Mouse (Mus musculus): ENCODE data around the gene Cdc42ep1.
"Not testable (repeated sequence)": the region's sequence is repeated elsewhere in the genome, so short reads cannot be mapped to it uniquely, and the experiment has no call there.

Cdc42ep1 gene

GRCm38 (mm10) chr15:78829636-78830035 is 12.8 kb upstream of the Cdc42ep1 start:
- in situ Hi-C loops (cut with MseI, MboI): no loop called here

- in situ Hi-C loops (cut with MseI, MboI): no loop called here
Observed at GRCm38 (mm10) chr15:78830742-78831719, 11.4 kb upstream of the Cdc42ep1 start.

- in situ Hi-C loops (cut with MseI, MboI): no loop called here
Observed at GRCm38 (mm10) chr15:78831720-78832657, 10.4 kb upstream of the Cdc42ep1 start.

GRCm38 (mm10) chr15:78832701-78833123 is 9.7 kb upstream of the Cdc42ep1 start:
- in situ Hi-C loops (cut with MseI, MboI): no loop called here

GRCm38 (mm10) chr15:78833582-78833981 is 8.8 kb upstream of the Cdc42ep1 start:
- in situ Hi-C loops (cut with MseI, MboI): no loop called here

- in situ Hi-C loops (cut with MseI, MboI): no loop called here
Observed at GRCm38 (mm10) chr15:78834233-78835005, 8.0 kb upstream of the Cdc42ep1 start.

GRCm38 (mm10) chr15:78835200-78836085 is 7.0 kb upstream of the Cdc42ep1 start:
- in situ Hi-C loops (cut with MseI, MboI): no loop called here

- in situ Hi-C loops (cut with MseI, MboI): no loop called here
Observed at GRCm38 (mm10) chr15:78836086-78836621, 6.3 kb upstream of the Cdc42ep1 start.

GRCm38 (mm10) chr15:78839744-78840143 is 2.7 kb upstream of the Cdc42ep1 start:
- in situ Hi-C loops (cut with MseI, MboI): no loop called here

- in situ Hi-C loops (cut with MseI, MboI): no loop called here
Observed at GRCm38 (mm10) chr15:78840241-78840640, 2.2 kb upstream of the Cdc42ep1 start.

GRCm38 (mm10) chr15:78840751-78841150 is 1.7 kb upstream of the Cdc42ep1 start:
- in situ Hi-C loops (cut with MseI, MboI): no loop called here

GRCm38 (mm10) chr15:78841161-78841790 is 1.1 kb upstream of the Cdc42ep1 start:
- in situ Hi-C loops (cut with MseI, MboI): no loop called here

GRCm38 (mm10) chr15:78843581-78844469 is 1.4 kb downstream of the Cdc42ep1 start:
- in situ Hi-C loops (cut with MseI, MboI): no loop called here

GRCm38 (mm10) chr15:78844791-78845190 is 2.4 kb downstream of the Cdc42ep1 start:
- in situ Hi-C loops (cut with MseI, MboI): no loop called here

- in situ Hi-C loops (cut with MseI, MboI): no loop called here
Observed at GRCm38 (mm10) chr15:78845321-78845720, 2.9 kb downstream of the Cdc42ep1 start.

- in situ Hi-C loops (cut with MseI, MboI): no loop called here
Observed at GRCm38 (mm10) chr15:78845867-78846266, 3.4 kb downstream of the Cdc42ep1 start.

- in situ Hi-C loops (cut with MseI, MboI): no loop called here
Observed at GRCm38 (mm10) chr15:78846352-78846751, 3.9 kb downstream of the Cdc42ep1 start.

GRCm38 (mm10) chr15:78846805-78847204 is 4.4 kb downstream of the Cdc42ep1 start:
- in situ Hi-C loops (cut with MseI, MboI): not testable (repeated sequence)

All from mouse trophoblast stem cell (cell line).